Mouse (Mus musculus): ENCODE measurements around the gene Wipi2.

Gene Wipi2

DNA sequence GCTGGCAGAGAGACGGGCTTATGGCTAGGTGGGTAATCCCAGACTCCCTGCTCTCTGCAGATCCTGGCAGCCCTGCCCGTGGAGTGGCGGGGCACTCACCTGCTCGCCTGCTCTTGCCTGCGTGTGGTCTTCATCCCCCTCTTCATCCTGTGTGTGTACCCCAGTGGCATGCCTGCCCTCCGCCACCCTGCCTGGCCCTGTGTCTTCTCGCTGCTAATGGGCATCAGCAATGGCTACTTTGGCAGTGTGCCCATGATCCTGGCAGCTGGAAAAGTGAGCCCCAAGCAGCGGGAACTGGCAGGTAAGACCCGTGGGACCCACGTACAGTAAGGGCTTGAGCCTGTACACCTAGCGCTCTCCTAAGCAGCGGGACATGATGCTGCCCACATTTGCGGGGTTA is 92.4 kb downstream of the Wipi2 start:
- in situ Hi-C loops (cut with MboI, MseI) = loop anchor here (5.0 to 10.0 kb wide), 3 partner anchors 65 to 165 kb away; partner anchors contain the start of gene Radil (in 1 of the 2)
